Mouse (Mus musculus) liver, adult (tissue): ENCODE results near the gene Mamstr.

Experiments used
- GATA4 ChIP-seq: IDR thresholded peaks from 2 replicates; pipeline ENCODE4 v1.6.1; 2014; ENCODE audit warnings: mild to moderate bottlenecking, low read length; ENCODE audit not compliant: insufficient replicate concordance

Mamstr gene

GRCm38 (mm10) chr7:45641391-45642040, 1.7 kb downstream of the Mamstr start:
- no peak for TF ChIP-seq GATA4

DNA sequence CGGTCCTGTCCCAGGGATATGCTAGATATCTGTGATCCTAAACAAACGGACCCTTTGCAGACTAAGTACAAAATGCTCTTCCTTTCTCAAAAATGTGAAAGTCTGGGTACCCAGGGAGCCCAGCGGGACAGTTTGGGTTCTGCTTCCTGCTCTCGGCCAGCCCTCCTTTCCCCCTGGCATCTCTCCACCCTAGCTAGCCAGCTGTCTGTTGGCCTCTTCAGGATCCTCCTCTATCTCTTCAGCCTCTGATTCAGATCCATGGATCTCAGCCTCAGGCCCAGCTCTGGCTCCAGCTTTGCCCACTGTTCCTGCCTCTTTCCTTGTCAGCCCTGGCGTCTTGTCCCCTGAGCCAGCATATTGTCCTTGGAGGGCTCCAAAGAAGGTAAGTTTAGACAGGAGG, 2.3 kb downstream of the Mamstr start:
- no peak for TF ChIP-seq GATA4

GRCm38 (mm10) chr7:45642503-45643255, 2.9 kb downstream of the Mamstr start:
- TF ChIP-seq GATA4, result no peak

DNA sequence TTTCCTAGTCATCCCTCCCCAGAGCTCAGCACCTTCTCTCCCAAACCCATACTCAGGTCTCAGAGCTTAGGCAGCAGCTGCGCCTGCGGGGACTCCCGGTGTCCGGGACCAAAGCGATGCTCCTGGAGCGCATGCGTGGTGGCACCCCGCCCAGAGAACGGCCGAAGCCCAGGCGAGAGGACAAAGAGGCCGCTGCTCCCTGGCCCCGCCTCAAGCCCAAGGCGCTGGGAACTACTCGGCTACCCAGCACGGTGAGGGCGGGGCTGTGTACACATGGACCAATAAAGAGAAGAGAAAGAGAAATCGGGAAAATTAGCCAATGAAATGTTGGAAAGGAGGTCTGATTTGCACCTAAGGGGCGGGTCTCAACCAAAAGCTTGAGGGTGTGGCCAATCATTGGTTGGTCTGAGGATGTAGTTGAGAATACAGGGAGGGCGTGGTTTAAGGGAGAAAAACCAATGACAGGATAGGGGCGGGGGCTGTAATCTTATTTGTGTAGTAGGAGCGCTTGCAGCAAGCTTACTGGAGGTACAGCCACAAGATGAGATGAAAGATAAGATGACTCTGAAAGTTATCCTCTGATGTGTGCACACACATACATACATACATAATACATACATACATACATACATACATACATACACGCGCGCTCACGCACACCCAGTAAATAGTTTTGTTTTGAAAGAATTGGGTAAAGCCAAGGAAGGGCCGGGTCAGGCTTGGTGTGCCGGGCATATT, 3.8 kb downstream of the Mamstr start:
- TF ChIP-seq GATA4, result no peak

GRCm38 (mm10) chr7:45644183-45644582, 4.4 kb downstream of the Mamstr start:
- no peak for TF ChIP-seq GATA4

DNA sequence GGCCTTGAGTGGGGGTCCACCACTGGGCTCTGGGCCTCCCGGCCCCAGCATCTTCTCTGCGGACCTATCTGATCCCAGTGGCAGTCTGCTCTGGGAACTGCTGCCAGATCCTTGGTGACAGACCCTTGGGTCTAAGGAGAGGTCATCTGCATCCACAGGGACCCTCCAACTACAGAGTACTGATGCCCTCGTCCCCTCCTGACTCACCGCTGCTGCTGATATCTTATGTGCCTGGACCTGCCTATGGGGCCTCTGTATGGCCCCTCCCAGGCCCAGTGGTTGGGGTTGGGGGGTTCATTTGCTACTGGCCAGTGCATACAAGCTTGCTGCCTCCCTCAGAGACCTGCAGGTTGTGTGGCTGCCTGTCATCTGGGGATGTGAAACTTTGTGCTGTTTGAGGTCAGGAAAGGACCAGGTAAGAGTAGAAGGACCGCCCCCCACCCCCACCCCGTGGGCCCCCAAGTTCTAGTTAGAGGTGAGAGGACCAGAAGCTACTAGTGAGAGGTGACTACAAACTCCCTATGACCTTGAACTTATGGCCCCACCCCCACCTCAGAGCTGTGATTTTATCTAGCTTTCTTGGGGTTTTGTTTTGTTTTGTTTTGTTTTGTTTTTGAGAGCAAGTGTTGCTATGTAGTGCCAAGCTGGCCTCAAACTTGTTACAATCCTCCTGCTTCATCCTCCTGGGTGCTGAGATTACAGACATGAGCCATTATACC, 5.3 kb downstream of the Mamstr start:
- no peak for TF ChIP-seq GATA4

GRCm38 (mm10) chr7:45645591-45645971, 5.8 kb downstream of the Mamstr start:
- no peak for TF ChIP-seq GATA4

GRCm38 (mm10) chr7:45646671-45647070, 6.9 kb downstream of the Mamstr start:
- no peak for TF ChIP-seq GATA4

DNA sequence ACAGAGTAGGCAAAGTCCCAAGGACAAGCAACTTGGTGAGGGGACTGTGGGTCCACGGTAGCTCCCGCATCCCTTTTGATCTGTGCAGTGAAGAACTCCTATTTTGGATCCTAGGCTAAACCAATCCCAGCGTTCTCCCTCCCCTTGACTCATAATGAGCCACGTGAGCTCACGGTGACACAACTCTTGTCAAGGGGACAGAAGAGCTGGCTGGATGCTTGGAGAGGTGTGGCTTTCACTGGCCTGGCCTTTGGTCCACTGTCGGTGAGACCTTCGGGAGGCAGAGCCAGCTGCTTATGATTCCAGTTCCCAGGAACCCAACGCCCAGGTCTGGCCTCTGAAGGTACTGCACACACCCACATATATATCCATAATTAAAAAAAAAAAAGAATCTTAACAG, 9.6 kb downstream of the Mamstr start:
- TF ChIP-seq GATA4, result no peak

DNA sequence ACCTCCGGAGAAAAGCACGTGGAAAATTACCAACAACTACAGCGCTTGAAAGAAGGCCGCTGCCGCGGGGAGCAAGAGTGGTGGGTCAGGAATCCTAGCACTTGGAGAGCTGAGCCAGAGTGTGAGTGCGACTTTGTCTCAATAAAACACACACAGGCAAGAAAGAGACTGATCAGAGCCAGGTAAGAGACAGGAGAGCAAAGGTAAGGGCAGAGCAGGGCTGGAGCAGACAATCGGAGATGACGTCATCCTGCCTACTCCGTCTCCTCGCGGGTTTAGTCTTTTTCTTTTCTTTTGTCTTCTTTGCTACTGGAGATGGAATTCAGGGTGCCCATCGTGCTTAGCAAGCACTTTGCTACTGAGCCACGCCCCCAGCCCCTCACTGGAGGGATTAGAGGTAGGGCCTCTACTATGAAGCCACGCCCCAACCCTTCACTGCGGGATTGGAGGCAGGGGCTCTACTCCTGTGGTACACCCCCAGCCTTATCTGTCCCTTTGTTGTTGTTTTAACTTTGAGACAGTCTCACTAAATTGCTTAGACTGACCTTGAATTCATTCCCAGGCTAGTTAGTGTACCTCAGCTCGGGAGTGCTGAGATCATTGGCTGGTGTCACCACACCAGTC, 14.8 kb downstream of the Mamstr start:
- TF ChIP-seq GATA4, result no peak

GRCm38 (mm10) chr7:45660746-45661478, 21.1 kb downstream of the Mamstr start:
- no peak for TF ChIP-seq GATA4

GRCm38 (mm10) chr7:45665303-45666138, 25.7 kb downstream of the Mamstr start:
- TF ChIP-seq GATA4, result no peak

GRCm38 (mm10) chr7:45666161-45666560, 26.4 kb downstream of the Mamstr start, which contains the start of gene Fut2:
Fut2 (minus strand) TSS chr7:45666394.
- no peak for TF ChIP-seq GATA4
